Mouse (Mus musculus) ES-E14 (cell line): ENCODE data around the gene Tmem163.

Experiments
- MAFK ChIP-seq: IDR thresholded peaks from 2 replicates; pipeline ENCODE4 v1.6.1; 2014; ENCODE audit warnings: mild to moderate bottlenecking, low read depth, low read length, inconsistent platforms; ENCODE audit not compliant: insufficient read depth
- ZC3H11A ChIP-seq: IDR thresholded peaks from 2 replicates; pipeline ENCODE4 v1.6.1; 2012; ENCODE audit warnings: low read depth, mild to moderate bottlenecking, inconsistent platforms, low read length, borderline replicate concordance
- ZNF384 ChIP-seq: IDR thresholded peaks from 2 replicates; pipeline ENCODE4 v1.6.1; 2012; ENCODE audit warnings: low read depth, low read length, inconsistent platforms

DNA sequence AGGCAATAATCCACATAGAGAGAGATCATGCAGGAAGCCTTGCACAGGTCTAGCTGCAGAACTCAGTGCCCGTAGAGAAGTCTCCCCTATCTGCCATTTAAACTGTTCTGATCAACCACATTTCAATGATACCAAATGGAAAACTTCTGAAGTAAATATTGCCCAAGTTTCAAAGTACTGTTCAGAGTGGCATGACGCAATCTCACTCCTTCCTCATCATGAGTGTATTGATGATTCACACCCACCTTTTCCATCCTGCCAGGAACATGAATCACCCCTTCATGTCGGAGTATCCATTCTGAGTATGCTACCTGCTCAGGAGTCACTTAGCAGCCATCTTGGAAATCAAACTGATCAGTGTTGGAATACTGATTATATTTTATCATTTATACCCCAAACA, 71.0 kb downstream of the Tmem163 start:
- TF ChIP-seq MAFK: no peak
- no peak for TF ChIP-seq ZNF384
- TF ChIP-seq ZC3H11A: no peak
